Mouse (Mus musculus) ES-Bruce4 (cell line): Measurements from ENCODE around the gene Gm9195. TPM values are rescaled to one million over a fixed set of nuclear protein-coding genes. Genes with fewer than 3 reads are reported as not detected.

Source experiments
- H3K27ac ChIP-seq: 2 replicates; pipeline ENCODE4 v1.5.1; 2012; ENCODE audit warnings: low read length, inconsistent platforms; ENCODE audit not compliant: insufficient read depth
- H3K27me3 ChIP-seq: 2 replicates; pipeline ENCODE4 v1.6.1; 2012; ENCODE audit warnings: mild to moderate bottlenecking, low read length, inconsistent platforms; ENCODE audit not compliant: control insufficient read depth, poor library complexity, insufficient read depth, severe bottlenecking
- H3K36me3 ChIP-seq: 2 replicates; pipeline ENCODE4 v1.6.1; 2012; ENCODE audit warnings: inconsistent platforms, mild to moderate bottlenecking, low read length, moderate library complexity; ENCODE audit not compliant: control insufficient read depth, poor library complexity, insufficient read depth, severe bottlenecking
- H3K4me1 ChIP-seq: one replicate; pipeline ENCODE4 v1.8.1; 2011; ENCODE audit warnings: low read length; ENCODE audit not compliant: control insufficient read depth, insufficient read depth
- H3K4me3 ChIP-seq: 2 replicates; pipeline ENCODE4 v1.5.1; 2011; ENCODE audit warnings: low read depth, mild to moderate bottlenecking, low read length
- H3K9ac ChIP-seq: 2 replicates; pipeline ENCODE4 v1.6.1; 2012; ENCODE audit warnings: low read depth, mild to moderate bottlenecking, inconsistent platforms; ENCODE audit not compliant: poor library complexity, severe bottlenecking
- H3K9me3 ChIP-seq: replicated peaks from 2 replicates; pipeline ENCODE4 v1.6.1; 2012; ENCODE audit warnings: mild to moderate bottlenecking, low read length, inconsistent platforms; ENCODE audit not compliant: control insufficient read depth, poor library complexity, insufficient read depth, severe bottlenecking
- CTCF ChIP-seq: IDR thresholded peaks from one replicate; pipeline ENCODE4 v1.8.1; 2011; ENCODE audit warnings: low read depth, low read length
- EP300 ChIP-seq: IDR thresholded peaks from 2 replicates; pipeline ENCODE4 v1.6.1; 2011; ENCODE audit warnings: low read depth, low read length; ENCODE audit not compliant: insufficient read depth
- POLR2A ChIP-seq: IDR thresholded peaks from one replicate; pipeline ENCODE4 v1.8.1; 2011; ENCODE audit warnings: low read length; ENCODE audit not compliant: insufficient read depth
- polyA plus RNA-seq: library from polyadenylated mRNA; stranded (reverse); fragments of >200 nt; gene quantifications from 2 replicates; pipeline ENCODE4 v1.2.4, GENCODE M21; 2011; ENCODE audit warnings: low read depth; ENCODE audit not compliant: missing spikeins, insufficient read depth, insufficient read length

Gene Gm9195
- polyA plus RNA-seq = not detected in 2 replicates

GRCm38 (mm10) chr14:72491738-72492137, at the start of gene Gm9195:
TSS of gene Gm9195 (minus strand) at chr14:72491838.
- H3K4me3 ChIP-seq = no peak within 1 kb of the TSS
- H3K9me3 ChIP-seq = no peaks in the 10 kb centered on the region
- H3K9ac ChIP-seq = no peak within 1 kb of the TSS
- no peaks in the 10 kb centered on the region for H3K27me3 ChIP-seq
- H3K4me1 ChIP-seq = no peaks in the 10 kb centered on the region
- H3K36me3 ChIP-seq = no peaks in the 10 kb centered on the region
- TF ChIP-seq CTCF (no peak), POLR2A (no peak), EP300 (no peak)
- H3K27ac ChIP-seq = no peak within 1 kb of the TSS

- no peak for TF ChIP-seq CTCF
- no peak for TF ChIP-seq EP300
- no peak for TF ChIP-seq POLR2A
These were observed 44.9 kb upstream of the Gm9195 start for GRCm38 (mm10) chr14:72536392-72537017.

GRCm38 (mm10) chr14:72533862-72534261, 42.2 kb upstream of the Gm9195 start:
- H3K9ac ChIP-seq = no peak overlapping the region
- no peak for TF ChIP-seq POLR2A
- no peak for TF ChIP-seq EP300
- no peak for TF ChIP-seq CTCF
- H3K4me3 ChIP-seq = no peak overlapping the region
- H3K27me3 ChIP-seq = peaks cover 3% of the 10 kb centered on the region; the same call in 1 of the 2 replicates
- no peak overlapping the region for H3K27ac ChIP-seq
- H3K4me1 ChIP-seq = peaks cover 2% of the 10 kb centered on the region
- no peaks in the 10 kb centered on the region for H3K9me3 ChIP-seq
- no peaks in the 10 kb centered on the region for H3K36me3 ChIP-seq

More at GRCm38 (mm10) chr14:72536392-72537017, 44.9 kb upstream of the Gm9195 start:
- H3K9ac ChIP-seq = no peak overlapping the region
- peaks cover 11% of the 10 kb centered on the region for H3K36me3 ChIP-seq
- H3K9me3 ChIP-seq = no peaks in the 10 kb centered on the region
- peaks cover 3% of the 10 kb centered on the region; the same call in 1 of the 2 replicates for H3K27me3 ChIP-seq
- H3K4me3 ChIP-seq = no peak overlapping the region
- H3K4me1 ChIP-seq = peaks cover 2% of the 10 kb centered on the region
- no peak overlapping the region for H3K27ac ChIP-seq

- H3K9me3 ChIP-seq = no peaks in the 10 kb centered on the region
- H3K4me3 ChIP-seq = peak overlapping the region; percentile 72
- peak overlapping the region; percentile 3 for H3K9ac ChIP-seq
- TF ChIP-seq POLR2A (no peak), EP300 (no peak), CTCF (no peak)
- peaks cover 3% of the 10 kb centered on the region; the same call in 1 of the 2 replicates for H3K27me3 ChIP-seq
- H3K4me1 ChIP-seq = peaks cover 2% of the 10 kb centered on the region
- no peak overlapping the region for H3K27ac ChIP-seq
- H3K36me3 ChIP-seq = no peaks in the 10 kb centered on the region
These were observed 40.6 kb upstream of the Gm9195 start for GRCm38 (mm10) chr14:72532028-72532917.

GRCm38 (mm10) chr14:72527126-72527525, 35.5 kb upstream of the Gm9195 start:
- Histone ChIP-seq H3K27ac (no peak overlapping the region), H3K4me3 (no peak overlapping the region), H3K9ac (no peak overlapping the region), H3K27me3 (peaks cover 3% of the 10 kb centered on the region; the same call in 1 of the 2 replicates), H3K4me1 (no peaks in the 10 kb centered on the region), H3K36me3 (no peaks in the 10 kb centered on the region), H3K9me3 (peaks cover 3% of the 10 kb centered on the region)
- TF ChIP-seq CTCF (no peak), POLR2A (no peak), EP300 (no peak)

- TF ChIP-seq POLR2A = no peak
- TF ChIP-seq CTCF = no peak
- no peak for TF ChIP-seq EP300
- H3K9ac ChIP-seq = no peak overlapping the region
- H3K4me1 ChIP-seq = no peaks in the 10 kb centered on the region
- H3K36me3 ChIP-seq = no peaks in the 10 kb centered on the region
- H3K4me3 ChIP-seq = no peak overlapping the region
- H3K27ac ChIP-seq = no peak overlapping the region
- H3K27me3 ChIP-seq = no peaks in the 10 kb centered on the region
- H3K9me3 ChIP-seq = no peaks in the 10 kb centered on the region
These were observed 27.9 kb upstream of the Gm9195 start for GRCm38 (mm10) chr14:72519561-72519960.
